Mouse (Mus musculus): ENCODE measurements around the gene B020011L13Rik.
"Not testable (repeated sequence)": the region's sequence is repeated elsewhere in the genome, so short reads cannot be mapped to it uniquely, and the experiment has no call there.

DNA sequence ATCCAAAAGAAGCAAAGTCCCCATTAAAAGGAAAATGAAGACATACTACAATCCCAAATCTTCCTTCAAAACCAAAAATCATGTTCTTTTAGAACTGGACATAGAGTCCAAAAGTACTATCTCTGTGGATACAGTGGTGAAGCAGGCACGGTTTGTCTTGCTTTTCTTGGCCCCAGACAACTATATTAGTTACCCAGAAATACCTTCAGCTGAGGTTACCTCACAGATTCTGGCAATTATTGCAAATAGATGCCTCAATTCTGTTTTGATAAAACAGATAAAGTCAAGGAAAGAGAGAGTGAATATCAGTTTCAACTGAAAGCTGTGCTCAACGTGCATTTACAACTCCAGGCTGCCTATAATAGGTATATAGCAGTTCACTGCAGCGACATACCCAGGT lies at the start of gene B020011L13Rik:
- not testable (repeated sequence) for TF ChIP-seq CTCF, EP300 (IDR thresholded peaks at IDR 0.05; ENCODE audit: low read depth)
